Mouse (Mus musculus) heart, embryonic 10.5 days (tissue): ENCODE measurements around the gene 6430531B16Rik. TPM values are rescaled to one million over a fixed set of nuclear protein-coding genes. Genes with fewer than 3 reads are reported as not detected.

Experiments
- DNase-seq: peaks from one replicate; pipeline ENCODE4 v3.0.0-alpha.2; 2017; ENCODE audit warnings: low spot score
- H3K27ac ChIP-seq: fragments of 300-500 bp; sonication (generic); 2 replicates; pipeline ENCODE4 v1.5.1; 2016; ENCODE audit warnings: mild to moderate bottlenecking
- H3K27me3 ChIP-seq: fragments of 300-500 bp; sonication (generic); 2 replicates; pipeline ENCODE4 v1.6.1; 2016; ENCODE audit warnings: mild to moderate bottlenecking; ENCODE audit not compliant: poor library complexity, insufficient read depth, severe bottlenecking
- H3K36me3 ChIP-seq: fragments of 300-500 bp; sonication (generic); 2 replicates; pipeline ENCODE4 v1.6.1; 2016; ENCODE audit warnings: mild to moderate bottlenecking, moderate library complexity
- H3K4me1 ChIP-seq: fragments of 300-500 bp; sonication (generic); 2 replicates; pipeline ENCODE4 v1.6.1; 2016; ENCODE audit warnings: mild to moderate bottlenecking
- H3K4me3 ChIP-seq: fragments of 300-500 bp; sonication (generic); 2 replicates; pipeline ENCODE4 v1.5.1; 2016; ENCODE audit warnings: mild to moderate bottlenecking, moderate library complexity
- H3K9me3 ChIP-seq: fragments of 300-500 bp; sonication (generic); 2 replicates; pipeline ENCODE4 v1.6.1; 2016; ENCODE audit warnings: mild to moderate bottlenecking, moderate library complexity
- WGBS: fragments of 180-500 bp; shearing (Covaris S2); methylation state at CpG from one replicate; pipeline ENCODE4 v1.1.7; 2016; 5-methylcytosine and 5-hydroxymethylcytosine counted together
- polyA plus RNA-seq: library from polyadenylated mRNA; unstranded; fragments of >200 nt; fragmentation: Nextera tagmentation; extraction: Ambion mirVana; gene quantifications from 2 replicates; pipeline ENCODE4 v1.2.1, GENCODE M21; 2016

6430531B16Rik gene
- polyA plus RNA-seq: 0.33 TPM in 1 of 2 replicates, not detected in the other

DNA sequence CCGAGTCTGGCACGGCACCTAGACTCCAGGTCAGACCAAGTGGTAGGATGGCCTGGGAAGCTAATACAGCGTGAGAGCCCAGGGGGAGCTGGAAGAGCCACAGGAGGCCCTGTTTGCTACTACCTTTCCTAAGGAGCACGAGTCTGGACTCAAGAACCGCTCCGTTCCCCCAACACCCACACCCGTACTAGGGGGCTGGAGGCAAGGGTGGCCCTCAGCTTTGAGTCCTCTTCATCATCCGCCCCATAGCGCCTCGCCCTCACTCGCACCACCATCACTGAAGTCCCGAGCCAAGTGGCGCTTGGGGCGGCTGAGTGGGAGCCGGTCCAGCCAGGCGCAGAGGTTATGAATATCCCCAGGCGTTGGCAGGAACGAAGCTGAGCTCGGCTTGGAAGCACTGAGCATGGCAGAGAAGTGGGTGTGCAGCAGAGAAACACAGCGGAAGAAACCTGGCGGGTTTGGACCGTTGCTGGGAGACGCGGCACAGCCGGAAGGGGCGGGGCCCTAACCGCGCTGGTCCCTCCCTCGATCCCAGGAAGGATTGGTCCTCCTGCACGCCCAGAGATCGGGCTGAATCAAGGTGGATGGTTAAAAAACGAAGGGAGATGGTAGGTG, at the start of gene 6430531B16Rik:
TSS of gene 6430531B16Rik (minus strand) at position 478 of the 615 bp plus-strand sequence.
- 5% methylated on average over 32 of the region's 32 CpGs for WGBS
- H3K36me3 ChIP-seq: no peaks in the 10 kb centered on the region
- peak; percentile 88 for DNase-seq
- H3K27ac ChIP-seq: 0 out of 2 replicates have a peak within 1 kb of the TSS, but pooled peaks have one; percentile 39
- peaks cover 80% of the 10 kb centered on the region for H3K27me3 ChIP-seq
- peak within 1 kb of the TSS; percentile 62 for H3K4me3 ChIP-seq
- H3K9me3 ChIP-seq: no peaks in the 10 kb centered on the region
- 0 out of 2 replicates have a peak, but pooled peaks cover 12% of the 10 kb centered on the region for H3K4me1 ChIP-seq

DNA sequence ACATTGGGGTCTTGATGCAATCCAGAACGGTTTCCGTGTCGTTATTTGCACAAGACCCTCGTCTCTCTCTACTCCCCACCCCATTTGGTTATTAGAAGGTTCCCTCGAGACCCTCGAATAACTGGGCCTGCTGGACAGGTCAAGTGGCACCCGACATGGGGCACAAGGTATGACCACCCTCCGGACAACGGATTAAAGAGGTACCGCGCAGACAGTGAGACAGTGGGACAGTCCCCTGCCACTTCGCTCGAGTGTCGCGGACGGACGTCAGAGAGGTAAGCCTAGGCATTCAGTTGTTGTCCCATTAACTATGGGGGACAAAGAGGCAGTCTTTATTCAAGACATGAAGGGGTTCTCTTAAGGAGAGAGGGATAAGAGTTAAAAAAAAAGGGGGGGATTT, 32.8 kb upstream of the 6430531B16Rik start:
- no peak overlapping the region for H3K27ac ChIP-seq
- peaks cover 42% of the 10 kb centered on the region for H3K36me3 ChIP-seq
- H3K4me3 ChIP-seq: no peak overlapping the region
- no peaks in the 10 kb centered on the region for H3K9me3 ChIP-seq
- H3K4me1 ChIP-seq: no peaks in the 10 kb centered on the region
- 97% methylated on average over 17 of the region's 17 CpGs for WGBS
- DNase-seq: no peak
- no peaks in the 10 kb centered on the region for H3K27me3 ChIP-seq

DNA sequence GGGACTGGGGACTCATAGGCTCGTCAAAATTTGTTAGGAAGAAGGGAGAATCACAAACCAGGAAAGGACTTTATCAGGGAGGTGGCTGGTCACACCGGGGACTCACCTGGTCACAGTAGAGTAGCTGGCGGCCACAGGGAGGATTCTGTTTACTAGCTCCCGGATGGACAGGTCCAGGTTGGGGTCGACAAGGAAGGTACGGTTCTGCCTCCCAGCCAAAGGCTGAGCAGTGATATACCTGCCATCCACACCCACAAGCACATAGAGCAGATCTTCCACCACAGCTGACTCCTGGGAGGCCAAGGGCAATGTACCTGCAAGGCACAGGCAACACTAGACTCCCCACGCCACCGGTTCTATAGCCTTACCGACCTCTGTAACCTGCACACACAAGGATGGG, 29.2 kb upstream of the 6430531B16Rik start:
- Histone ChIP-seq H3K4me3 (no peak overlapping the region), H3K9me3 (no peaks in the 10 kb centered on the region), H3K36me3 (peaks cover 67% of the 10 kb centered on the region), H3K27ac (no peak overlapping the region), H3K27me3 (no peaks in the 10 kb centered on the region), H3K4me1 (no peaks in the 10 kb centered on the region)
- DNase-seq: no peak
- WGBS: 93% methylated on average over 9 of the region's 9 CpGs

DNA sequence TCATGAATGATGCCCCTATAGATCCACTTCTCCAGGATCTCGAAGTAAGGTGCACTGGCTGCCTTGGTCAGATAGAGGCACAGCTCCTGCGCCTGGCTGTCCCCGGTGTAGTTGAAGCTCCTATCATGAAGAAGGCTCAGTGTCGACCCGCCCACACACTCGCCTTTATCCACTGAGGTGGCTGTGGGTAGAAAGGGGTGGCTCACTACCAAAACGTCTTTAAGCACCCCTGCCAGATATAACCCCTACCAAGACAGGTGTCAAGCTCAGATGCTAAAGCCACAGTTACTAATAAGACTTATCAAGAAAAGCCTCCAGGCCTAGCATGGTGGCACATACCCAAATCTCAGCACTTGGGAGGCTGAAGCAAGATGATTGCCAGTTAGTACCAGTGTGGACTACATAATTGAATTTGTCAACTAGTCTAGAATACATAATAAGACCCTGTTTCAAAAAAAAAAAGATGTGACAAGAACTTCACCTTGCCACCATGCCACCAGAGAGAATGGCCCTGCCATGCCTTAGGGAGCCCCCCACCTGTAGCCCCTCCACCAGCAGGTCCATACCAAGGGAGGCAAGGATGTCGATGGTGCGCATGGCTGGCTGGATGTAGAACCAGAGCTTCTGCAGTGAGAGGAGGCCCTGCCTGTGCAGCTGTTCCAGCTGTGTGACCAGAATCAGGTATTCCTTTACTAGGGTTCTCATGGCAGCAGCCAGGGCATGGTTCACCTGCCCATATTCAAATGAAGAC, 28.5 kb upstream of the 6430531B16Rik start:
- WGBS: 88% methylated on average over 9 of the region's 9 CpGs
- no peaks in the 10 kb centered on the region for H3K27me3 ChIP-seq
- H3K4me1 ChIP-seq: no peaks in the 10 kb centered on the region
- H3K4me3 ChIP-seq: no peak overlapping the region
- H3K9me3 ChIP-seq: no peaks in the 10 kb centered on the region
- H3K36me3 ChIP-seq: peaks cover 73% of the 10 kb centered on the region
- H3K27ac ChIP-seq: no peak overlapping the region
- no peak for DNase-seq

DNA sequence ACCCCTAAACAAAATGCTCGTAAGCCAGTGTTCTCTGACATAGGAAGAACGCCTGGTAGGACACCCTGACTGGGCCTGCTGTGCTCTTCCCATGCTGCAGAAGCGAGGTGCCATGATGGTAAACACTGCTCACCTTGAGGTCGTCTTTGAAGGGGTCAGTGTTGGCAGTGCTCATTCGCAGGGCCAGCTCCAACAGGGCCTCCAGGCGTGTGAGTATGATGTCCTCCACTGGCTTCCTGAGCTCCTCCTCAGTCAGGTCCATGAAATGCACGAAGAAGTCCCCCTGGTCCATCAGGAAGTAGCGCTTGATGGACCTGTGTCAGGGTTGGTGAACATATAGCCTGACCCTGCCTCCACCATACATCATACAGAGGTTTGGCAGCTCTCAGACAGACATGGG, 26.1 kb upstream of the 6430531B16Rik start:
- DNase-seq: no peak
- Histone ChIP-seq H3K27ac (no peak overlapping the region), H3K27me3 (no peaks in the 10 kb centered on the region), H3K4me3 (no peak overlapping the region), H3K4me1 (no peaks in the 10 kb centered on the region), H3K9me3 (no peaks in the 10 kb centered on the region), H3K36me3 (peaks cover 79% of the 10 kb centered on the region)
- WGBS: 89% methylated on average over 8 of the region's 8 CpGs

DNA sequence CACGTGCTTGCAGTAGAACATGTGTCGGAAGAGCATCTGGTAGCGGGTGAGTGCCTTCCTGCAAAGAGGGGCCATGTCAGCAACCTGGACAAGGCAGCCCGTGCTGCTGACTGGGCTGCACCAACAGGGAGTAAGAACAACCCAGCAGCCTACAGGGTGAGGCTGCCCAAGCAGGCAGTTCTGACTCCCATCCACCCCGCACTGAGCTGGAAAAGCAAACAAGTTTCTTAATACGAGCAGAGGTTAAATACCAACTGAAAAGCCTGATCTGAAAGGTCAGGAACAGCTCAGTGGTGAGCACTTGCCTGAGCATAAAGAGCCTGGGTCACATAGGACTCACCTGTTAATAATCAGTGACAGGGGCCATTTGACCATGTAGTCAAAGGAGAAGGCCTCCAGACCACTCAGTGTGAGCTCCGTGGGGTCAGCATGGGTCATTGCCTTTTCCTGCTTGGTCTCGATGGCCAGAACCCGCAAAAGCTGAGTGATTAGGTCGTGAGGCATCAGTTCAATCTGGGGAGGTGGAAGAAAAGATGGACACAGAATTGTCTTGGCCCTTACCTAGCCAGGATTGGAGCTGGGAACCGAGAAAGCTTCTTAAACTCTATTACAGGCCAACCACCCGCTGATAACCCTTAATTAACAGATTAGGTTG, 22.7 kb upstream of the 6430531B16Rik start:
- no peaks in the 10 kb centered on the region for H3K9me3 ChIP-seq
- 83% methylated on average over 12 of the region's 12 CpGs for WGBS
- H3K36me3 ChIP-seq: peaks cover 94% of the 10 kb centered on the region
- DNase-seq: no peak
- H3K27ac ChIP-seq: no peak overlapping the region
- no peaks in the 10 kb centered on the region; the same call in 1 of the 2 replicates for H3K27me3 ChIP-seq
- no peaks in the 10 kb centered on the region for H3K4me1 ChIP-seq
- H3K4me3 ChIP-seq: no peak overlapping the region

DNA sequence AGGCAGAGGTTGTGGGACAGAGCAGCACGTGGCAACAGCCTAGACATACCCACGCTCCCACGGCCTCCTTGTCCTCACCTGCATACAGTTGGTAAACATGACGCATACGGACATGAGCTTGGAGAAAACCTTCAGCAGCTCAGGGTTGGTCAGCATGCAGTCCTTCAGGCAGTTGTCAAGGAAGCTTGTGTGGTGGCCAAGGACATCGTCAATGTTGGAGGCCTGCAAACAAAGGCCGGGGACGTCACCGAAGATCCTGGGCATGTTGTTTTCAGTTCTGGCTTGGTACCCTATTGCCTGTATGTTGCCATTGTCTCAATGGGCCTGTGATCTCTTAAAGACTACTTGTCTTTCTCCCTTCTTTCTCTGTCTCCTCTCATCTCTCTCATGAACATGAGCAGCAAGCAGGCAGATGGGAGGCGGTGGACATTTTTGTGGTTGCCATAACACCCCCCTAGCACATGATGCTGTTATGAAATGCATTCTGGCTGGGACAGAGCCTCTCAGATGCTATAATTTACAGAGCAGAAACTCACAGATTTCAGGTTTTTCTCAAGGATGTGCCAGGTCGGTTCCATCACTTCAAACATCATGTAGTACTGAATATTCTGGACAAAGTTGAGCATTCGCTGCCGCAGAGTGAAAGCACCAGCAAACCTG, 20.3 kb upstream of the 6430531B16Rik start:
- DNase-seq: no peak
- Histone ChIP-seq H3K36me3 (peaks cover 82% of the 10 kb centered on the region), H3K27ac (no peak overlapping the region), H3K4me3 (no peak overlapping the region), H3K9me3 (no peaks in the 10 kb centered on the region), H3K27me3 (peaks cover 8% of the 10 kb centered on the region; the same call in 1 of the 2 replicates), H3K4me1 (no peaks in the 10 kb centered on the region)
- WGBS: 96% methylated on average over 13 of the region's 13 CpGs

DNA sequence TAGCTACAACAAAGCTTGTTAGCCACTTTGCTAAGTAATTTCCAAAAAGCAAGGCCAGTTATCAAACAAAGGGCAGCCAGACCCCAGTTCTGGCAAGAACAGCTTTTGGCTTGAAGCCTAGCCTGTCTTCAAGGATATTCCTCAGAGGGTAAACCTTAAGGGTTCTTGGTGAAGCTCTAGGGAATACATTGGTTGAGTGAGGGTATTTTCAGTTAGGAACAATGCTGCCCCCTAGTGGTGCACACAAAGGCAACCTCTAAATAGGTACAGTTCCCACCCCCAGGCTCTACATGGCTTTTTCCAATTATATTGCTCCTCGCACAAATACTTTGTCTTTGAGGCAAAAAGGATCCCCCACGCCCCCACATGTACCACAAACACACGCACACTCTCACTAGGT, 16.1 kb upstream of the 6430531B16Rik start:
- DNase-seq: no peak

DNA sequence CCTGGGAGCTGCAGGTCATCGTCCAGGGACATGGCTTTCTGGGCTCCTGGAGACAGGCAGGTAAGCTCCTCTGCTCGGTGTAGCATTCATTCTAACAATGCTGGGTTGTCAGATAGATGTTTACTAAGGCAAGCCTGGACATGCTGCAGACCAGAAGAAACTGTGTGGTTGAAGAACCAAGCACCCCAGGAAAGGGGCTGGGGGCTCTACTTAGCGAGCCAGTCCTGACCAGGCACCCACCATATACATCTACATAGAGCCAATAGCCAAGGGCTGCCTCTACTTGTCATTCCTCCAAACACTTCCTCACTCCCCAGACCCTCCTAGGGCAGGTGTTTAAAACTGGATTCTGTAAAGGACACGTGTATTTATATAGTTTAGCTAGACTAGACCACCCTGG, 15.6 kb upstream of the 6430531B16Rik start:
- Histone ChIP-seq H3K27ac (no peak overlapping the region), H3K4me3 (no peak overlapping the region), H3K4me1 (no peaks in the 10 kb centered on the region), H3K9me3 (no peaks in the 10 kb centered on the region), H3K27me3 (peaks cover 51% of the 10 kb centered on the region), H3K36me3 (peaks cover 42% of the 10 kb centered on the region)
- DNase-seq: no peak
- WGBS: 78% methylated on average over 4 of the region's 4 CpGs

More for the DNA sequence above, 16.1 kb upstream of the 6430531B16Rik start:
- Histone ChIP-seq H3K9me3 (no peaks in the 10 kb centered on the region), H3K36me3 (peaks cover 46% of the 10 kb centered on the region), H3K4me1 (no peaks in the 10 kb centered on the region), H3K27me3 (peaks cover 46% of the 10 kb centered on the region), H3K27ac (no peak overlapping the region), H3K4me3 (no peak overlapping the region)
- WGBS: 32% methylated on average over 3 of the region's 3 CpGs

DNA sequence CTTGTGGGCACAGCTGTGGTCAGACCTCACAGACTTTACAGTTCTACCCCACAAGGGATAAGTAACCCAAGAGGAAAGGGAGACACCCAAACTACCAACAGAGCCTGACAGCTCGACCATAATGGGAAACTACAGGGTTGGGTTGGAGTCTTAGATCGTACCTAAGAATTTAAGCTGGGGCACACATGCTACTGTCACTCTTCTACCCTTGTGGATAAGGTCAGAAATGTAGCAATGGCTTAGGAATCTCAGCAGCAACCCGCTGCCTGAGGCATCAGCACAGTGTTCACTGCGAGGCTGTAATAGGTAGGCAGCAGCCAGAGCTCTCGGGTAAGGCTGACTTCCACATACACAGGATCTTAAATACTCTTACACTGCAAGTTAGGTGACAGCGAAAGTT, 15.0 kb upstream of the 6430531B16Rik start:
- no peak for DNase-seq
- H3K36me3 ChIP-seq: peaks cover 36% of the 10 kb centered on the region
- 85% methylated on average over 6 of the region's 6 CpGs for WGBS
- no peaks in the 10 kb centered on the region for H3K9me3 ChIP-seq
- peaks cover 57% of the 10 kb centered on the region for H3K27me3 ChIP-seq
- no peaks in the 10 kb centered on the region for H3K4me1 ChIP-seq
- H3K27ac ChIP-seq: no peak overlapping the region
- no peak overlapping the region for H3K4me3 ChIP-seq

DNA sequence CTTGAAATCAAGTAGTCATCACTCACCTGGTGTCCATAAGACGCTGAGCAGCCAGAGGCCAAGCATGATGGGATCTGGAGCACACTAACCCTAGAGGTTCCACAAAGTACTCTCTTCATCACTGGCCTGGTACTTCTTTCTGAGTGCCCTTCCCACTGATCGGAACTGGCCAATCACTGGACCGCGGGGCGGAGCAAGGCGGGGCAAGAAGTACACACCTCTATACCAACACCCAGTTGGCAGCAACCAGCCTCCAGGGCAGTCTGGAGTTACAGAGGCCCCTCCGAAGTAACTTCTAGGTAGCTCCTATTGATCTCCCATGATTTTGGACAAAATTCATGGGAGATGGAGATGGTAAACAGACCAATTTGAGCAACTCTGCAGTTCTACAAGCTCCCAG, 13.9 kb upstream of the 6430531B16Rik start, which contains the start of gene Adam8:
TSS of gene Adam8 (minus strand) at position 157 of the 400 bp plus-strand sequence.
- Histone ChIP-seq H3K4me1 (no peaks in the 10 kb centered on the region), H3K27ac (no peak within 1 kb of the TSS), H3K36me3 (peaks cover 24% of the 10 kb centered on the region), H3K27me3 (peaks cover 69% of the 10 kb centered on the region), H3K4me3 (no peak within 1 kb of the TSS), H3K9me3 (no peaks in the 10 kb centered on the region)
- DNase-seq: no peak
- 22% methylated on average over 7 of the region's 7 CpGs for WGBS

DNA sequence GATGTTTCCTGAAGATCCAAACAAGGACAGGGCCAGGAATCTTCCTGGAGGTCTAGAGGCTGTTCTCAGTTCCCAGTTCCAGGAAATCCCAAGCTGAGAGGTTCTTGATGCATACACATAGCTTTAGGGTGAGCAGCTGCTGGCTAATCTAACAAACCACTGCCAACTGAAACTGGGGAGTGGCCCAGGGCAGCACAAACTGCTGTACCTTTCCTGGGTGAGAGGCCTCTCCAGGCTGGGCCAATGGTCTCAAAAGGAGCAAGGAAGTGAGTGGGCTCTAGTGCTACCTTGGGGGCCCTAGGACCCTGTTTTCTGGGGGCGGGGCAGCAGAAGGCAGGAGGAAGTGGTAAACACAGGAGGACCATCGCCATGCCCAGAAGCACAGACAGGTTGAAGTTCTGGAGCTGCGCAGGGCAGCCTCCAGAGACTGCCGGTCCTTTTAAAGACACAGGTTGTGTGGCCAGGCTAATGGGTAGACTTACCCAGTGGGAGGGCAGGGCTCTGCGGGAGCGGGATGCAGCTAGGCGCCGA, 12.4 kb upstream of the 6430531B16Rik start:
- Histone ChIP-seq H3K27ac (no peak overlapping the region), H3K4me3 (no peak overlapping the region), H3K4me1 (no peaks in the 10 kb centered on the region), H3K27me3 (peaks cover 83% of the 10 kb centered on the region), H3K9me3 (no peaks in the 10 kb centered on the region), H3K36me3 (peaks cover 10% of the 10 kb centered on the region)
- 77% methylated on average over 8 of the region's 8 CpGs for WGBS
- DNase-seq: no peak
